In the genomic region with DNA sequence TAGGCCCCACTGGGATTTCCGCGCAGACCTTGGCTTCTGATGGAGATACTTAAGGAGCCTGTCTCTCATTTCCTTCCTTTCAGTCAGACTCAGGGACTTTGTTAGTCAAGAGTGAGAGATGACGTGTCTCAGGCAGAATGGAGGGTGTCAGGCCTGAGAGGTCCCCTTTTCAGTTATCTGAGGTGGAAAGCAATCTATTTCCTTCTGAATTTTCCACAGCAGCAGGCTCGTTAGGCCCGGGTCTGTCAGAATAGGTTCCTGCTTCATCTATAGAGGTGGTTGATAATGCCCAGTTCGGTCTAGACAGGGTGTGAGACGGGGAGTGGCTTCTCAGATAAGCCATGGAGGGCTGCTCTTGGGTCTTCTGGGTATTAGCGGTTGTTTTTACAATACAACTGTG, we compare ENCODE assay signal across 14 mouse cellular contexts.
DNase-seq lines count a peak whose midpoint lies in the region; ATAC-seq and TF ChIP-seq lines count a peak whose summit lies in the region.
"Had no signal": no experiment of that assay in that cellular context is flagged by ENCODE, and none has a peak within 500 bp of the region (broad histone marks: within the 10 kb centered on the region; RNA-seq: fewer than 3 reads in every experiment).

No protein-coding gene starts in this region.

- peaks cover 3% of the 10 kb centered on the region; the same call in 1 of the 2 replicates for H3K9me3 ChIP-seq in forebrain, embryonic 13.5 days (replicated peaks)
- no peaks in the 10 kb centered on the region for H3K9me3 ChIP-seq in forebrain, postnatal 0 days (ENCODE audit: low read length)
- H3K9me3 ChIP-seq in kidney, embryonic 15.5 days (replicated peaks): peaks cover 1% of the 10 kb centered on the region; the same call in 1 of the 2 replicates
- H3K9me3 ChIP-seq in limb, embryonic 12.5 days: no peaks in the 10 kb centered on the region
- 0 out of 2 replicates have a peak, but pooled peaks cover 3% of the 10 kb centered on the region for H3K9me3 ChIP-seq in midbrain, embryonic 10.5 days (replicated peaks)

- no peak overlapping the region for H3K9ac ChIP-seq in forebrain, embryonic 13.5 days
- H3K9ac ChIP-seq in forebrain, postnatal 0 days: no peak overlapping the region
- H3K9ac ChIP-seq in kidney, embryonic 15.5 days: no peak overlapping the region
- H3K9ac ChIP-seq in limb, embryonic 12.5 days (replicated peaks): no peak overlapping the region

- H3K27me3 ChIP-seq in forebrain, embryonic 13.5 days: no peaks in the 10 kb centered on the region
- H3K27me3 ChIP-seq in forebrain, postnatal 0 days (ENCODE audit: insufficient read depth, low read length): no peaks in the 10 kb centered on the region
- H3K27me3 ChIP-seq in kidney, embryonic 15.5 days: no peaks in the 10 kb centered on the region
- H3K27me3 ChIP-seq in limb, embryonic 12.5 days: no peaks in the 10 kb centered on the region
- peaks cover 22% of the 10 kb centered on the region for H3K27me3 ChIP-seq in midbrain, embryonic 10.5 days (ENCODE audit: low read depth, poor library complexity, severe bottlenecking)

- no peak for TF ChIP-seq CTCF in forebrain, postnatal 0 days (IDR thresholded peaks at IDR 0.05; ENCODE audit: low read depth)

- no peak for DNase-seq in forebrain, postnatal 0 days
- no peak for DNase-seq in kidney, postnatal 25 days
- no peak for DNase-seq in midbrain, embryonic 10.5 days (ENCODE audit: low spot score)
- no peak for DNase-seq in frontal cortex, postnatal 14 days (ENCODE audit: low spot score in 2 of 2)
- DNase-seq: adrenal gland, postnatal 25 days; cerebellum, adult 11 months; gastrocnemius, postnatal 10 days; kidney, adult 18-20 months; lung, postnatal 36 days; right cerebral cortex, postnatal 25 days had no signal

- H3K27ac ChIP-seq in forebrain, embryonic 13.5 days: no peak overlapping the region
- no peak overlapping the region for H3K27ac ChIP-seq in forebrain, postnatal 0 days (ENCODE audit: low read depth, low read length)
- peak overlapping the region; percentile 63; the same call in 1 of the 2 replicates for H3K27ac ChIP-seq in kidney, embryonic 15.5 days
- H3K27ac ChIP-seq in limb, embryonic 12.5 days: peak overlapping the region; percentile 50; the same call in 1 of the 2 replicates
- H3K27ac ChIP-seq in midbrain, embryonic 10.5 days (replicated peaks): no peak overlapping the region

- no peaks in the 10 kb centered on the region for H3K36me3 ChIP-seq in forebrain, embryonic 13.5 days (ENCODE audit: poor library complexity, severe bottlenecking)
- no peaks in the 10 kb centered on the region for H3K36me3 ChIP-seq in forebrain, postnatal 0 days (ENCODE audit: insufficient read depth)
- H3K36me3 ChIP-seq in kidney, embryonic 15.5 days: 0 out of 2 replicates have a peak, but pooled peaks cover under 1% of the 10 kb centered on the region
- no peaks in the 10 kb centered on the region for H3K36me3 ChIP-seq in limb, embryonic 12.5 days
- H3K36me3 ChIP-seq in midbrain, embryonic 10.5 days: no peaks in the 10 kb centered on the region

- H3K4me2 ChIP-seq in forebrain, embryonic 13.5 days: no peak overlapping the region
- H3K4me2 ChIP-seq in forebrain, postnatal 0 days (ENCODE audit: low read depth): no peak overlapping the region
- no peak overlapping the region for H3K4me2 ChIP-seq in kidney, embryonic 15.5 days
- H3K4me2 ChIP-seq in limb, embryonic 12.5 days: no peak overlapping the region

- H3K4me1 ChIP-seq in forebrain, embryonic 13.5 days: peaks cover 24% of the 10 kb centered on the region
- peaks cover 4% of the 10 kb centered on the region; the same call in 1 of the 2 replicates for H3K4me1 ChIP-seq in forebrain, postnatal 0 days (ENCODE audit: insufficient read depth)
- H3K4me1 ChIP-seq in kidney, embryonic 15.5 days: peaks cover 36% of the 10 kb centered on the region
- peaks cover 40% of the 10 kb centered on the region for H3K4me1 ChIP-seq in limb, embryonic 12.5 days (replicated peaks)
- peaks cover 29% of the 10 kb centered on the region for H3K4me1 ChIP-seq in midbrain, embryonic 10.5 days

- peak; percentile 54; the same call in 1 of the 2 replicates for ATAC-seq in forebrain, embryonic 13.5 days
- no peak for ATAC-seq in forebrain, postnatal 0 days
- ATAC-seq in kidney, embryonic 15.5 days (replicated peaks; ENCODE audit: low FRiP score): peak; percentile 24; the same call in 1 of the 2 replicates
- no peak for ATAC-seq in limb, embryonic 12.5 days (ENCODE audit: insufficient number of reproducible peaks, insufficient read depth, low FRiP score, low TSS enrichment, low read depth)
- peak; percentile 55 for ATAC-seq in megakaryocyte progenitor cell, adult 5-6 weeks (replicated peaks; ENCODE audit: poor library complexity)

- 37% methylated on average over 8 of the region's 8 CpGs for WGBS in forebrain, embryonic 13.5 days
- 41% methylated on average over 8 of the region's 8 CpGs for WGBS in forebrain, postnatal 0 days
- 42% methylated on average over 8 of the region's 8 CpGs for WGBS in kidney, embryonic 15.5 days
- 40% methylated on average over 8 of the region's 8 CpGs for WGBS in limb, embryonic 12.5 days
- WGBS in midbrain, embryonic 10.5 days: 55% methylated on average over 8 of the region's 8 CpGs

- H3K4me3 ChIP-seq in forebrain, embryonic 13.5 days: no peak overlapping the region
- H3K4me3 ChIP-seq in forebrain, postnatal 0 days (ENCODE audit: low read depth, low read length): no peak overlapping the region
- no peak overlapping the region for H3K4me3 ChIP-seq in kidney, embryonic 15.5 days (replicated peaks)
- H3K4me3 ChIP-seq in limb, embryonic 12.5 days (replicated peaks): no peak overlapping the region
- H3K4me3 ChIP-seq in midbrain, embryonic 10.5 days: no peak overlapping the region

Comparison
In these comparisons a context has a peak if more than half of its experiments do, and no peak if none do; other contexts are left out.
1. ATAC-seq: peak in forebrain, embryonic 13.5 days (single experiment), kidney, embryonic 15.5 days (single experiment) and megakaryocyte progenitor cell, adult 5-6 weeks (single experiment); none in forebrain, postnatal 0 days (single experiment) and limb, embryonic 12.5 days (single experiment).
2. H3K27ac ChIP-seq: peak in kidney, embryonic 15.5 days (single experiment) and limb, embryonic 12.5 days (single experiment); none in forebrain, embryonic 13.5 days (single experiment), forebrain, postnatal 0 days (single experiment) and midbrain, embryonic 10.5 days (single experiment).